Mouse (Mus musculus): Measurements from ENCODE around the gene Micall1. TPM values are rescaled to one million over a fixed set of nuclear protein-coding genes. Genes with fewer than 3 reads are reported as not detected.

The Micall1 gene
- polyA plus RNA-seq, 1 experiment from 2014 or later = 9.0 TPM

GRCm38 (mm10) chr15:79165140-79165539 is 56.4 kb downstream of the Micall1 start, which contains the start of gene Sox10:
Sox10 (minus strand) TSS chr15:79165240.
- no peak for ATAC-seq (ENCODE audit: insufficient read depth)
- DNase-seq = no peak
- no peak for TF ChIP-seq CTCF (IDR thresholded peaks at IDR 0.05; ENCODE audit: low read depth)
- no peaks in the 10 kb centered on the region for H3K9me3 ChIP-seq (ENCODE audit: low read depth, low read length)
- peaks cover 47% of the 10 kb centered on the region for H3K27me3 ChIP-seq (ENCODE audit: insufficient read depth, low read length)
- H3K27ac ChIP-seq (ENCODE audit: low read depth) = no peak within 1 kb of the TSS
- 0 out of 2 replicates have a peak within 1 kb of the TSS, but pooled peaks have one; percentile 18 for H3K4me3 ChIP-seq (ENCODE audit: low read depth, low read length)
- H3K36me3 ChIP-seq (ENCODE audit: insufficient read depth) = no peaks in the 10 kb centered on the region
- 55% methylated on average over 5 of the region's 5 CpGs for WGBS
- H3K4me1 ChIP-seq (ENCODE audit: insufficient read depth) = no peaks in the 10 kb centered on the region
- H3K9ac ChIP-seq = no peak within 1 kb of the TSS
- no peak within 1 kb of the TSS for H3K4me2 ChIP-seq

GRCm38 (mm10) chr15:79166712-79167111 is 58.0 kb downstream of the Micall1 start:
- WGBS = 42% methylated on average over 8 of the region's 8 CpGs
- TF ChIP-seq CTCF (IDR thresholded peaks at IDR 0.05; ENCODE audit: low read depth) = no peak

GRCm38 (mm10) chr15:79176905-79177304 is 68.2 kb downstream of the Micall1 start:
- H3K9me3 ChIP-seq (ENCODE audit: low read depth, low read length) = no peaks in the 10 kb centered on the region
- no peaks in the 10 kb centered on the region for H3K36me3 ChIP-seq (ENCODE audit: insufficient read depth)
- WGBS = 60% methylated on average over 6 of the region's 6 CpGs
- no peak overlapping the region for H3K4me2 ChIP-seq
- no peak for ATAC-seq (ENCODE audit: insufficient read depth)
- no peak for TF ChIP-seq CTCF (IDR thresholded peaks at IDR 0.05; ENCODE audit: low read depth)
- no peak overlapping the region for H3K27ac ChIP-seq (ENCODE audit: low read depth)
- H3K4me1 ChIP-seq (ENCODE audit: insufficient read depth) = no peaks in the 10 kb centered on the region
- H3K27me3 ChIP-seq (ENCODE audit: insufficient read depth, low read length) = no peaks in the 10 kb centered on the region; the same call in 1 of the 2 replicates
- no peak for DNase-seq
- H3K9ac ChIP-seq = no peak overlapping the region
- no peak overlapping the region for H3K4me3 ChIP-seq (ENCODE audit: low read depth, low read length)

More at GRCm38 (mm10) chr15:79166712-79167111, 58.0 kb downstream of the Micall1 start:
- H3K4me3 ChIP-seq (ENCODE audit: low read depth, low read length) = no peak overlapping the region
- no peak overlapping the region for H3K9ac ChIP-seq
- no peaks in the 10 kb centered on the region for H3K4me1 ChIP-seq (ENCODE audit: insufficient read depth)
- H3K36me3 ChIP-seq (ENCODE audit: insufficient read depth) = no peaks in the 10 kb centered on the region
- no peak overlapping the region for H3K4me2 ChIP-seq
- peaks cover 46% of the 10 kb centered on the region for H3K27me3 ChIP-seq (ENCODE audit: insufficient read depth, low read length)
- DNase-seq (no peak), ATAC-seq (ENCODE audit: insufficient read depth) (no peak)
- H3K9me3 ChIP-seq (ENCODE audit: low read depth, low read length) = no peaks in the 10 kb centered on the region
- no peak overlapping the region for H3K27ac ChIP-seq (ENCODE audit: low read depth)

- ATAC-seq (ENCODE audit: insufficient read depth) (no peak), DNase-seq (peak; percentile 83)
- Histone ChIP-seq H3K4me3 (ENCODE audit: low read depth, low read length) (no peak overlapping the region), H3K9ac (no peak overlapping the region), H3K27me3 (ENCODE audit: insufficient read depth, low read length) (no peaks in the 10 kb centered on the region; the same call in 1 of the 2 replicates), H3K4me1 (ENCODE audit: insufficient read depth) (no peaks in the 10 kb centered on the region), H3K4me2 (no peak overlapping the region; the same call in 1 of the 2 replicates), H3K9me3 (ENCODE audit: low read depth, low read length) (no peaks in the 10 kb centered on the region), H3K27ac (ENCODE audit: low read depth) (no peak overlapping the region), H3K36me3 (ENCODE audit: insufficient read depth) (no peaks in the 10 kb centered on the region)
- TF ChIP-seq CTCF (IDR thresholded peaks at IDR 0.05; ENCODE audit: low read depth) = no peak
- 30% methylated on average over 10 of the region's 10 CpGs for WGBS
These were observed 76.5 kb downstream of the Micall1 start for GRCm38 (mm10) chr15:79185213-79185612.

Other genes with a start within 250 kb of the Micall1 start
- 50.9 and 57.0 TPM in 2 replicates for gene Gga1, start 231.7 kb upstream of the Micall1 start, polyA plus RNA-seq (2014; fragmentation: Nextera tagmentation; extraction: Ambion mirVana)
- gene Gm49510, start 209.2 kb upstream of the Micall1 start, polyA plus RNA-seq (2014; fragmentation: Nextera tagmentation; extraction: Ambion mirVana) = 0.18 and 0.70 TPM in 2 replicates
- 43.5 and 43.9 TPM in 2 replicates for gene Sh3bp1, start 209.1 kb upstream of the Micall1 start, polyA plus RNA-seq (2014; fragmentation: Nextera tagmentation; extraction: Ambion mirVana)
- 17.9 and 21.9 TPM in 2 replicates for gene Pdxp, start 195.0 kb upstream of the Micall1 start, polyA plus RNA-seq (2014; fragmentation: Nextera tagmentation; extraction: Ambion mirVana)
- gene Lgals1, start 182.2 kb upstream of the Micall1 start, polyA plus RNA-seq (2014; fragmentation: Nextera tagmentation; extraction: Ambion mirVana) = 799 and 855 TPM in 2 replicates
- gene Nol12, start 174.0 kb upstream of the Micall1 start, polyA plus RNA-seq (2014; fragmentation: Nextera tagmentation; extraction: Ambion mirVana) = 52.8 and 57.4 TPM in 2 replicates
- gene Triobp, start 161.2 kb upstream of the Micall1 start, polyA plus RNA-seq (2014; fragmentation: Nextera tagmentation; extraction: Ambion mirVana) = 47.5 and 49.2 TPM in 2 replicates
- 201 and 209 TPM in 2 replicates for gene H1f0, start 80.4 kb upstream of the Micall1 start, polyA plus RNA-seq (2014; fragmentation: Nextera tagmentation; extraction: Ambion mirVana)
- not detected in 2 replicates for gene Galr3, start 67.0 kb upstream of the Micall1 start, polyA plus RNA-seq (2014; fragmentation: Nextera tagmentation; extraction: Ambion mirVana)
- gene Ankrd54, start 46.0 kb upstream of the Micall1 start, polyA plus RNA-seq (2014; fragmentation: Nextera tagmentation; extraction: Ambion mirVana) = 54.4 and 55.4 TPM in 2 replicates
- 243 and 249 TPM in 2 replicates for gene Eif3l, start 33.7 kb upstream of the Micall1 start, polyA plus RNA-seq (2014; fragmentation: Nextera tagmentation; extraction: Ambion mirVana)
- 315 and 325 TPM in 2 replicates for gene Polr2f, start 32.1 kb downstream of the Micall1 start, polyA plus RNA-seq (2014; fragmentation: Nextera tagmentation; extraction: Ambion mirVana)
- gene 1700088E04Rik, start 32.4 kb downstream of the Micall1 start, polyA plus RNA-seq (2014; fragmentation: Nextera tagmentation; extraction: Ambion mirVana) = 6.0 and 7.1 TPM in 2 replicates
- gene Sox10, start 56.3 kb downstream of the Micall1 start, polyA plus RNA-seq (2014; fragmentation: Nextera tagmentation; extraction: Ambion mirVana) = 0.37 and 0.79 TPM in 2 replicates
- 18.1 and 18.7 TPM in 2 replicates for gene Pick1, start 120.3 kb downstream of the Micall1 start, polyA plus RNA-seq (2014; fragmentation: Nextera tagmentation; extraction: Ambion mirVana)
- gene Gm49486, start 120.5 kb downstream of the Micall1 start, polyA plus RNA-seq (2014; fragmentation: Nextera tagmentation; extraction: Ambion mirVana) = 0.18 and 0.53 TPM in 2 replicates
- gene Slc16a8, start 145.9 kb downstream of the Micall1 start, polyA plus RNA-seq (2014; fragmentation: Nextera tagmentation; extraction: Ambion mirVana) = 0.11 and 0.18 TPM in 2 replicates
- 3.1 and 3.9 TPM in 2 replicates for gene Baiap2l2, start 176.6 kb downstream of the Micall1 start, polyA plus RNA-seq (2014; fragmentation: Nextera tagmentation; extraction: Ambion mirVana)
- gene Pla2g6, start 219.5 kb downstream of the Micall1 start, polyA plus RNA-seq (2014; fragmentation: Nextera tagmentation; extraction: Ambion mirVana) = 15.2 and 18.4 TPM in 2 replicates
- 3.3 and 4.3 TPM in 2 replicates for gene Maff, start 237.7 kb downstream of the Micall1 start, polyA plus RNA-seq (2014; fragmentation: Nextera tagmentation; extraction: Ambion mirVana)

Measured in lung, embryonic 14.5 days (tissue).